42 mouse cellular contexts compared by ENCODE assay signal in the genomic region with DNA sequence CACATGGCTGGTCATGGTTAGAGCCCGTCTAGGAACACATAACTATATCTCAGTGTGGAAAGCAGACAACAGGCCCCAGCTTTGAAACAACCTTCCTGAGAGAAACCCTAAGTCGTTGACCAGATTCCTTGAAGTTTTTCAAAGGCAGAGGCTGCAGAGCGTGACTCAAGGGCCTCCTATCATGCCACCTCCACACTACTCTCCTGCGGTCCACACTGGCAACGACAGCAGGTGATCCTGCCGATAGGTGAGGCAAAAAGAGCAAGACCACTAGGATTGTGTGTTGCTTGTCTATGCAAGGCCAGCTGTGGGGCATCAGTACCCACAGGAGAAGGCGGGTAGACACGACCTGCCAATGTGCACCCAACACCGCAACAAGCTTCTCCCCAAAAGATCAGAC. TPM values are rescaled to one million over a fixed set of nuclear protein-coding genes. Genes with fewer than 3 reads are reported as not detected.
"Had no signal": no experiment of that assay in that cellular context is flagged by ENCODE, and none has a peak within 500 bp of the region (broad histone marks: within the 10 kb centered on the region; RNA-seq: fewer than 3 reads in every experiment).

No protein-coding gene starts in this region.

- H3K27me3 ChIP-seq: limb, embryonic 12.5 days; limb, embryonic 13.5 days; limb, embryonic 15.5 days; liver, embryonic 12.5 days; liver, embryonic 13.5 days; liver, embryonic 15.5 days; lung, embryonic 15.5 days; megakaryocyte, embryonic 14.5 days; midbrain, embryonic 12.5 days; midbrain, embryonic 13.5 days; midbrain, embryonic 15.5 days; neural tube, embryonic 12.5 days had no signal

- H3K4me2 ChIP-seq: limb, embryonic 12.5 days; limb, embryonic 13.5 days; limb, embryonic 15.5 days; liver, embryonic 11.5 days; liver, embryonic 12.5 days; liver, embryonic 13.5 days; liver, embryonic 15.5 days; lung, embryonic 14.5 days; lung, embryonic 15.5 days; midbrain, embryonic 12.5 days; midbrain, embryonic 13.5 days; midbrain, embryonic 15.5 days; neural tube, embryonic 12.5 days had no signal

- H3K9me3 ChIP-seq: limb, embryonic 10.5 days; limb, embryonic 12.5 days; limb, embryonic 13.5 days; limb, embryonic 15.5 days; liver, embryonic 12.5 days; liver, embryonic 13.5 days; liver, embryonic 15.5 days; lung, embryonic 15.5 days; megakaryocyte, embryonic 14.5 days; midbrain, embryonic 10.5 days; midbrain, embryonic 12.5 days; midbrain, embryonic 13.5 days; midbrain, embryonic 15.5 days; neural tube, embryonic 12.5 days had no signal

- H3K4me1 ChIP-seq: limb, embryonic 10.5 days; limb, embryonic 12.5 days; limb, embryonic 13.5 days; limb, embryonic 15.5 days; liver, embryonic 12.5 days; liver, embryonic 13.5 days; liver, embryonic 15.5 days; lung, embryonic 15.5 days; megakaryocyte, embryonic 14.5 days; midbrain, embryonic 10.5 days; midbrain, embryonic 12.5 days; midbrain, embryonic 13.5 days; midbrain, embryonic 15.5 days; neural tube, embryonic 12.5 days had no signal

- H3K4me3 ChIP-seq: left cerebral cortex, adult 2 months; limb, embryonic 10.5 days; limb, embryonic 12.5 days; limb, embryonic 13.5 days; limb, embryonic 15.5 days; liver, embryonic 12.5 days; liver, embryonic 13.5 days; liver, embryonic 15.5 days; lung, embryonic 15.5 days; megakaryocyte, embryonic 14.5 days; midbrain, embryonic 10.5 days; midbrain, embryonic 12.5 days; midbrain, embryonic 13.5 days; midbrain, embryonic 15.5 days; myocyte; neural tube, embryonic 12.5 days had no signal

- ATAC-seq: liver, embryonic 12.5 days; liver, postnatal 0 days; lung, postnatal 0 days; midbrain, embryonic 13.5 days; midbrain, embryonic 15.5 days had no signal

- H3K27ac ChIP-seq: left cerebral cortex, adult 2 months; limb, embryonic 10.5 days; limb, embryonic 12.5 days; limb, embryonic 13.5 days; limb, embryonic 15.5 days; liver, embryonic 12.5 days; liver, embryonic 13.5 days; liver, embryonic 14.5 days; liver, embryonic 15.5 days; lung, embryonic 15.5 days; macrophage; midbrain, embryonic 10.5 days; midbrain, embryonic 12.5 days; midbrain, embryonic 13.5 days; midbrain, embryonic 15.5 days; neural tube, embryonic 12.5 days had no signal

- H3K36me3 ChIP-seq: limb, embryonic 10.5 days; limb, embryonic 12.5 days; limb, embryonic 13.5 days; limb, embryonic 15.5 days; liver, embryonic 12.5 days; liver, embryonic 13.5 days; liver, embryonic 15.5 days; lung, embryonic 15.5 days; midbrain, embryonic 10.5 days; midbrain, embryonic 12.5 days; midbrain, embryonic 13.5 days; midbrain, embryonic 15.5 days; neural tube, embryonic 12.5 days had no signal

- DNase-seq: left cerebral cortex, postnatal 4 days; liver; liver, embryonic 13.5 days; liver, postnatal 0 days; lung, adult 18-20 months; lung, adult 2 months; lung, embryonic 14.5 days; lung, postnatal 10 days; lung, postnatal 14 days; lung, postnatal 36 days; lung, postnatal 4 days; midbrain, embryonic 14.5 days had no signal

- H3K9ac ChIP-seq: limb, embryonic 12.5 days; limb, embryonic 13.5 days; limb, embryonic 15.5 days; liver, embryonic 12.5 days; liver, embryonic 13.5 days; liver, embryonic 14.5 days; liver, embryonic 15.5 days; liver, postnatal 0 days; lung, embryonic 14.5 days; lung, embryonic 15.5 days; midbrain, embryonic 12.5 days; midbrain, embryonic 13.5 days; midbrain, embryonic 15.5 days; neural tube, embryonic 12.5 days had no signal

RNA-seq across cellular contexts. Expression of a gene that starts 36.2 kb away (rescaled TPM):
- polyA plus RNA-seq: liver, adult 2 months had no signal

RNA-seq across cellular contexts. Expression of a gene that starts 43.9 kb away (rescaled TPM):
- total RNA-seq: left cerebral cortex, postnatal 36 days; liver, adult 2 months; megakaryocyte progenitor cell, adult 5-6 weeks; megakaryocyte-erythroid progenitor cell, adult 5-6 weeks; midbrain, postnatal 0 days; monocyte, adult 5-6 weeks had no signal
- polyA plus RNA-seq: limb, embryonic 10.5 days; limb, embryonic 11.5 days; limb, embryonic 12.5 days; limb, embryonic 13.5 days; limb, embryonic 14.5 days; limb, embryonic 15.5 days; liver, adult 2 months; liver, embryonic 11.5 days; liver, embryonic 12.5 days; liver, embryonic 13.5 days; liver, embryonic 14.5 days; liver, embryonic 15.5 days; liver, embryonic 16.5 days; liver, postnatal 0 days; lung, embryonic 14.5 days; lung, embryonic 15.5 days; lung, embryonic 16.5 days; lung, postnatal 0 days; macrophage; midbrain, embryonic 10.5 days; midbrain, embryonic 12.5 days; midbrain, embryonic 13.5 days; midbrain, embryonic 14.5 days; midbrain, embryonic 15.5 days; midbrain, postnatal 0 days; myocyte; neural tube, embryonic 11.5 days; neural tube, embryonic 12.5 days had no signal
